Mouse (Mus musculus): ENCODE data around the gene Rin3.

The Rin3 gene

DNA sequence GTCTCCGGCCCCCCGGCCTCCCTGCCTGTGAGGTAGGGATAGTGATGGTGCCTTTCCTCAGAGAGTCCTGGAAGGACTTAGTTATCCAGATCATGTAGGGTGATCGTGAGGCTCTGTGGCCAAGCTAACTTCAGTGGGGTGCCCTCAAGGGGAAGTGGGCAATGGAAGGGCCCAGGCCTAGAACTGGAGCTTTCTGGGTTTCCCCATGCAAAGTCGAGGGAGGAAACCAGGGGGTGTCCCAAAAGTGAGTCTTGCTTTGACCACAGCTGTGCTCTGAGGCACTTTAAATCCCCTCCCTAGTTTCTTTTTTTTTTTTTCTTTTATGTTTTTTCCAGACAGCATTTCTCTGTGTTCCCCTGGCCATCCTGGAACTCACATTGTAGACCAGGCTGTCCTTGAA lies 47.3 kb downstream of the Rin3 start:
- no peak for DNase-seq (ENCODE audit: low read depth, low spot score)

DNA sequence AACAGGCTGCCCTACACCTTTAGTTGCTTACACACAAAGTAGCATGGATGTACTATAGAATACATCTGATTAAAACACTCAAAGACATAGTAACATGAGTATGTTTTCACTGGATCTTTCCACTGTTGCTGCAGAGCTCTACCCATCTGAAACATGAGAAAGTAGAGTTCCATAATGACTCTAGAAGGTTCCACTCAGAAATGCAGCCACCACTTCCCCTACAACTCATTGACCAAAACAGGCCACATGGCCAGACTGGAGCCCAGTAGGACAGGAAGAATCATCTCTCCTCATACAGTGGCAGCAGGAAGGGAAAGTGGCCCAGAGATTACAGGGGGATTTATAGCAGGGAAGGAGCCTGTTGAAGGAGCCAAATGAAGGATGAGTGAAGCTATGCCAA lies 47.9 kb downstream of the Rin3 start:
- no peak for DNase-seq (ENCODE audit: low read depth, low spot score)

GRCm38 (mm10) chr12:102333101-102333500 lies 50.3 kb downstream of the Rin3 start:
- no peak for DNase-seq (ENCODE audit: low read depth, low spot score)

DNA sequence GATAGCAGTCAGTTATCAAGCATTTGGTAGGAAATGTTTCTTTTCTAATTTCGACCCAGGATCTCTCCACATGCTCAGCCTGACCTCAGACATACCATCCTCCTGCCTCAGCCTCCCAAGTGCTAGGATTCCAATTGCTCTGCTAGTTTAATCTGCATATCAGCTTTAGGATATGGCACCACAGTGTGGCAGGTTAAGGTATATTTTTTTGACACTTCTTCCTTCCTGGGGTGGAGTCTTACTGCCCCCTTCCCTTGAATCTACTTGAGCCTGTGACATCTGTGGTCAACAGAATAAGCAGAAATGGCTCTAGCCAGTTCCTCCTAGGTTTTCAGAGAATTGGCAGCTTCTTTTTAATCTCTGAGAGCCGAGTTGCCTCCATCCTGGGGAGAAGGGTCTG lies 56.2 kb downstream of the Rin3 start:
- DNase-seq (ENCODE audit: low read depth, low spot score): no peak

- no peak for DNase-seq (ENCODE audit: low read depth, low spot score)
These were observed 57.6 kb downstream of the Rin3 start for GRCm38 (mm10) chr12:102340471-102340870.

GRCm38 (mm10) chr12:102342147-102342546 lies 59.3 kb downstream of the Rin3 start:
- DNase-seq (ENCODE audit: low read depth, low spot score): no peak

GRCm38 (mm10) chr12:102342602-102343001 lies 59.8 kb downstream of the Rin3 start:
- no peak for DNase-seq (ENCODE audit: low read depth, low spot score)

- DNase-seq (ENCODE audit: low read depth, low spot score): no peak
These were observed 62.4 kb downstream of the Rin3 start for GRCm38 (mm10) chr12:102345031-102345815.

GRCm38 (mm10) chr12:102346507-102346906 lies 63.7 kb downstream of the Rin3 start:
- no peak for DNase-seq (ENCODE audit: low read depth, low spot score)

DNA sequence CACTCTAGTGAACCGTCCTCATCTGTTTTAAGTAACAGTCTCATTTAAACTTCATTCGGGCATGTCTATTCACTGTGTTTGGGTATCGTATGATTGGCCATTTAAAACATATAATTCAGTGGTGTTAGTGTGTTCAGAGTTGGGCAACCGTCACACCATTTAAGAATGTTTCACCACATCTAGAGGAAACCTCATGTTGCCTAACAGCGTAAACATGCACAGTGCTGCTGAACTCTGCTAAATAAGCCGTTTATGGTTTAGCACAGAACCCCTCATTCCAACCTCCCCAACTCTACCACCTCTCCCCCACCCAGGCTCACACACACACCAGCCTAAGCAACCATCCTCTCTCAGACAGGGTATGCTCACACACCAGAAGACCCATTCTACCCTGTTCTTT lies 65.6 kb downstream of the Rin3 start:
- no peak for DNase-seq (ENCODE audit: low read depth, low spot score)

GRCm38 (mm10) chr12:102350997-102351396 lies 68.1 kb downstream of the Rin3 start:
- DNase-seq (ENCODE audit: low read depth, low spot score): no peak

- no peak for DNase-seq (ENCODE audit: low read depth, low spot score)
These were observed 71.5 kb downstream of the Rin3 start for GRCm38 (mm10) chr12:102354126-102354984.

DNA sequence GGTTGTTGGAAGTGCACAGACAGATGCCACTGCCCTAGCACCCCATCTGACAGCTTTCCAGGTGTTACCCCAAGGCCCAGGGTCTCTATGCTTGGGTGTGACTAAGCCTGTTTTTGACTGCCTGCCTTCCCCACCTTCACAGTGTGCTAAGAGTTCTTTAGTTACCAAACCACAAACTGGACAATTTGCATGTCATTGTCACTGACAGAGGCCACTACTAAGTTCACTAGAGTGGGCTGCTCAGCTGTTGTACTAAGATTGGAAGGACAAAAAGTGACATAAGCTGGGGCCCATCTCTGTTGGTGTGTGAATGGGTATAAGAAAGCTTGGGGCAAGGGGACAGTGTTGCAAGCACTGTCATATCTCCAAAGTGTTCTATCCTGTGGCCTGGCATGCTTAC lies 72.9 kb downstream of the Rin3 start:
- no peak for DNase-seq (ENCODE audit: low read depth, low spot score)

DNA sequence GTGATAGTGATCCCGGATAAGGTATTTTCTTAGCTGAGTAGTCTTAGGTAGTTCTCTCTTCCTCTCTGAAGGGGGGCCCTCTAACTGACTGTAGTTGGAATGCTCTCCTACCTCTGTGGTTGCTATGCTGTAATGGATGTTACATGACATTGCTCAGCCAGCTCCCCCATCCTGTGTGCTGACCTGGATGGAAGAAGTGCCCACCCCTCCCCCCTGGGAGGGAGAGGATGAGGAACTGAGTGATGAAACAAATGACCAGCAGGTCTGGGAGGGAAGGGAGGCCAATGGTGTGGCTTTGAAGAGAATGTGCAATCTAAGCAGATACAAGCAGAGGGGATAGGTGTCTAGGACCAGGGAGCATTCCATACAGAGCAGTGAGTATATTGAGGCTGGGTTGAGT lies 73.9 kb downstream of the Rin3 start:
- no peak for DNase-seq (ENCODE audit: low read depth, low spot score)

GRCm38 (mm10) chr12:102359390-102359789 lies 76.5 kb downstream of the Rin3 start:
- no peak for DNase-seq (ENCODE audit: low read depth, low spot score)

DNA sequence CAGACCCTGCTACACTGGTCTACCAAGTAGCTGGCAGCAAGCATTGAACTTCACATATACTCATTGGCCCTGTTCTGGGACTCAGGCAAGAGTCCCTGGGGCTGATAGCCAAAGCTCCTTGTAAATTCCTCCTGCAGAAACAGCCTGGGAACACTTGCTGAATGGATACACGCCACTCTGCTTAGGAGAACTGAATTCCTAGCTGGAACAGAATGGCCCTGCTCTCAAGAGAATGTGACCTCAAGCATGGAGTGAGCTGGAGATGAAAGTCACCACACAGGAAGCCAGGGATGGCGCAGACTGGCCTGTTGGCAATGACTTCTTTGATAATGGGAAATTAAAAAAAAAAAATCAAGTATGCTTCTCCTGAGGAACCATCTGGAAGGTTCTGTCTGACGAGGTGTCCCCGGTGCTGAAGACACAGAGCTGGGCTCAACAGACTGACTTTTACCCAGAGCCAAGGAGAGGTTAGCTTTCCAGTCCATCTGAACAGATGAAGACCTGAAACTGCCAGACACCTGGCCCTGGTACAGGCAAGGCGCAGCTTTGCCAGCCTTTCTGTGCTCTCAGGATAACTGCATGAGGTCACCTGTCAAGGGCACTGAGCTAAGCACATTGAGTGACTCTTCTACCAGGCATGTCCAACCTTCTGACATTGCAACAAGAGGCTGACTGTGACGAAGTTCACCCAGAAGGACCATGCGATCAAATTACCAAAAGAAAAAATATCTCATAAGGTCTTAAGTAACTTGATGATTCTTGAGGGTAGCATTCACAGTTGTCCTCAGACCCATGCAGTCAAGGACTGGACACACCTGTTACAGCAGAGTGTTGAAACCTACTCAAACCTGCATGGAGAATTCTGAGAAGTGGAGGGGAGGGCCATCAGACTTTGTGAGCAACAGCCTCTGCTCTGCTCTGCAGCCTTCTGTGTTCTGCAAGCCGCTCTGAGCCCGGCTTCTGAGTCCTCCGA lies 78.6 kb downstream of the Rin3 start:
- peak; percentile 42 for DNase-seq (ENCODE audit: low read depth, low spot score)

GRCm38 (mm10) chr12:102365016-102365415 lies 82.2 kb downstream of the Rin3 start:
- DNase-seq (ENCODE audit: low read depth, low spot score): no peak

DNA sequence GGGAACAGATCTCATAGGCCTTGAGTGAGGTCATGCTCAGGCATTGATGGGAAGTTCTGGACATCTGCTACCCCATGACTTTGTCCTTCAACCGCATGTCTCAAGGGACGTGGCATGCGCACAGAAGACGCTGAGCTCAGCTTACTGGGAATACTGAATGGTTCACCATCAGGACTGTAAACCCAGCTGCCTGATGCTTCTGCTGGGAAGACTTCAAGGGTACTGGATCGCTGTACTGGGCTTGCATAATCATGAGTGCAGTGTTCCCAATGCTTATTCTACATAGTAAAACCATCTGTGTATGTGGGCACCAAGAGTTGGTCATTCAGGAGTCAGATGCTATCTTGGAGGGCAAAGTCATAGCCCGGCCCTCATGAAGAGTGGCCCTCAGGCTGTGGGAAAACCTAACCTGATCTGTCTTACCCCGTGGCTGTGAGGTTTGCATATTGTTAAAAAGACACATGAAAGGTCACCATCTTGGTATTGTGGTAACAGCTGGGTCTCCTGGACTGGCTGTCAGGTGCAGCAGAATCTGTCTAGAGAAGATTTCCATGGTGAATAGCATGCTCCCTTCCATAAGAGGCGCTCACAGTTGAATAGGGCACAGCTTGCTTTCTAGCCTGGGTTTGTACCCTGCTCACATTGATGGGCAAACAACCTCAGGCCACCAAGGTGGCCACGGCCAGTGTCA lies 83.4 kb downstream of the Rin3 start:
- no peak for DNase-seq (ENCODE audit: low read depth, low spot score)

DNA sequence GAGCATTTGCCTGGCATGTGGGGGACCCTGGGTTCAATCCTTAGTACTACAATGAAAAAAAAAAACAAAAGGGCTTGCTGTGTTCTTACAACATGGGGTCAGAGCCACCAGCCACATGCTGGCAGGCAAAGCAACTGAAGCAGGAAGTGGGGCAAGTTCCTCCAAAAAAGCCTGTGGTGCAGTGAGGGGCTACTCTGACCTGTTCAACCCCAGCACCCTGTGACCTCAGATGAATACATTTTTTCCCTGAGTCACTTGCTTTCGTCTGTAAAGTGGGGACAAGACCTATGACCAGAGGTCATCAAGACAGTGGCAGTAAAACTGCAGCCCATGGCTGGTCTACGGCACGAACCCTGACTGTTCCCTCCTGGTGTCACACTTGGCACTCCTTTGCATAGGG lies 84.2 kb downstream of the Rin3 start:
- no peak for DNase-seq (ENCODE audit: low read depth, low spot score)

- DNase-seq (ENCODE audit: low read depth, low spot score): no peak
These were observed 85.2 kb downstream of the Rin3 start for GRCm38 (mm10) chr12:102368066-102368465.

DNA sequence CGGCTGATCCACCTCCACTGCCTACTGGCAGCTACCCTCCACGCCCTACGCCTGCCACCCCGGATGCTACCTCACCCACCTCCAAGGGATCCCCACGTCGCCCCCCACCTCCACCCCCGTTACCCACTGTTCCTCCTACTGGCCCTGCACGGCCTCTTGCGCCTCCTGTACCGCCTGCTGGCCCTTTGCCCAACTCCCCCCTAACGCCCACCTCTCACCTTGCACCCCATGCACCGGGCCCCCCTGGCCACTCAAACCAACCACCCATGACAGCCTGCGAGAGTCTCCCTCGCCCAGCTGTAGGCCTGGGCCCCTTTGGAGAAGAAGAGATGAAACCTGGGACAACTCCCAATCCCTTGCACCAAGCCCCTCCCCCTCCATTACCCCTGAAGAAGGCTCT lies 85.7 kb downstream of the Rin3 start:
- no peak for DNase-seq (ENCODE audit: low read depth, low spot score)

All from skeletal muscle tissue, adult 2 months (tissue).